In genomic region chr5:131851597-131852453, GRCm38 (mm10) we compare ENCODE assay signal across 9 mouse cellular contexts.
DNase-seq lines count a peak whose midpoint lies in the region; ATAC-seq lines count a peak whose summit lies in the region.
"Had no signal": no experiment of that assay in that cellular context is flagged by ENCODE, and none has a peak within 500 bp of the region (broad histone marks: within the 10 kb centered on the region; RNA-seq: fewer than 3 reads in every experiment).

No protein-coding gene starts in this region.

- 8% methylated on average over 20 of the region's 20 CpGs for WGBS in forebrain, embryonic 12.5 days
- WGBS in intestine, embryonic 15.5 days, result 31% methylated on average over 20 of the region's 20 CpGs
- 6% methylated on average over 20 of the region's 20 CpGs for WGBS in neural tube, embryonic 13.5 days

- H3K27me3 ChIP-seq in forebrain, embryonic 12.5 days, result peaks cover 24% of the 10 kb centered on the region
- H3K27me3 ChIP-seq in intestine, embryonic 15.5 days (replicated peaks), result no peaks in the 10 kb centered on the region
- H3K27me3 ChIP-seq in neural tube, embryonic 13.5 days, result peaks cover 17% of the 10 kb centered on the region

- no peaks in the 10 kb centered on the region for H3K9me3 ChIP-seq in forebrain, embryonic 12.5 days
- no peaks in the 10 kb centered on the region for H3K9me3 ChIP-seq in intestine, embryonic 15.5 days
- no peaks in the 10 kb centered on the region for H3K9me3 ChIP-seq in neural tube, embryonic 13.5 days

- H3K4me1 ChIP-seq in forebrain, embryonic 12.5 days, result peaks cover 54% of the 10 kb centered on the region
- peaks cover 20% of the 10 kb centered on the region for H3K4me1 ChIP-seq in intestine, embryonic 15.5 days (replicated peaks)
- peaks cover 65% of the 10 kb centered on the region for H3K4me1 ChIP-seq in neural tube, embryonic 13.5 days (replicated peaks)

- no peaks in the 10 kb centered on the region for H3K36me3 ChIP-seq in forebrain, embryonic 12.5 days (replicated peaks)
- no peaks in the 10 kb centered on the region for H3K36me3 ChIP-seq in intestine, embryonic 15.5 days
- no peaks in the 10 kb centered on the region for H3K36me3 ChIP-seq in neural tube, embryonic 13.5 days

- H3K4me3 ChIP-seq in forebrain, embryonic 12.5 days (replicated peaks), result no peak overlapping the region
- no peak overlapping the region for H3K4me3 ChIP-seq in intestine, embryonic 15.5 days (replicated peaks)
- H3K4me3 ChIP-seq in neural tube, embryonic 13.5 days, result no peak overlapping the region

- no peak overlapping the region for H3K9ac ChIP-seq in forebrain, embryonic 12.5 days
- no peak overlapping the region for H3K9ac ChIP-seq in intestine, embryonic 15.5 days
- H3K9ac ChIP-seq in neural tube, embryonic 13.5 days, result no peak overlapping the region

- H3K27ac ChIP-seq in forebrain, embryonic 12.5 days, result peak overlapping the region; percentile 73
- H3K27ac ChIP-seq in intestine, embryonic 15.5 days, result peak overlapping the region; percentile 55
- peak overlapping the region; percentile 66 for H3K27ac ChIP-seq in neural tube, embryonic 13.5 days (replicated peaks)

- ATAC-seq in forebrain, embryonic 12.5 days (ENCODE audit: low FRiP score), result peak; percentile 67
- ATAC-seq in intestine, embryonic 15.5 days, result peak; percentile 94
- peak; percentile 75 for ATAC-seq in neural tube, embryonic 13.5 days (ENCODE audit: low read depth)

- peak overlapping the region; percentile 13 for H3K4me2 ChIP-seq in forebrain, embryonic 12.5 days
- peak overlapping the region; percentile 40 for H3K4me2 ChIP-seq in intestine, embryonic 15.5 days (replicated peaks)
- peak overlapping the region; percentile 30 for H3K4me2 ChIP-seq in neural tube, embryonic 13.5 days

- peak; percentile 57 for DNase-seq in embryo, embryonic 11.5 days (ENCODE audit: low read depth, low spot score)
- DNase-seq in spleen, adult 18-20 months, result no peak
- no peak for DNase-seq in kidney, postnatal 36 days
- no peak for DNase-seq in lung, postnatal 4 days
- DNase-seq: cerebellum, postnatal 25 days; kidney, adult 18-20 months had no signal
